Comparison of ENCODE assay signal across 7 mouse cellular contexts in the genomic region with DNA sequence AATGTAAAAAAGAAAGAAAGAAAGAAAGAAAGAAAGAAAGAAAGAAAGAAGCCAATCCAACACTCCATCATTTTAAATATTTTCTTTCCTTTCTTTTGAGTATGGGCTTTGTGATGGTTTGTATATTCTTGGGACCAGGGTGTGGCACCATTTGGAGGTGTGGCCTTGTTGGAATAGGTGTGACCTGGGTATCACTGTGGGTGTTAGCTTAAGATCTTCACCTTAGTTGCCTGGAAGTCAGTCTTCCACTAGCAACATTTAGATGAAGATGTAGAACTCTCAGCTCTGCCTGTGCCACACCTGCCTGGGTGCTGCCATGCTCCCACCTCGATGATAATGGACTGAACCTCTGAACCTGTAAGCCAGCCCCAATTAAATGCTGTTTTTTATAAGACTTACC. TPM values are rescaled to one million over a fixed set of nuclear protein-coding genes. Genes with fewer than 3 reads are reported as not detected.
DNase-seq lines count a peak whose midpoint lies in the region; ATAC-seq and TF ChIP-seq lines count a peak whose summit lies in the region.
"Not testable (repeated sequence)": the region's sequence is repeated elsewhere in the genome, so short reads cannot be mapped to it uniquely, and the experiment has no call there.

No protein-coding gene starts in this region.

- not testable (repeated sequence) for H3K4me2 ChIP-seq in intestine, embryonic 14.5 days (ENCODE audit: low read length)

- H3K27me3 ChIP-seq in E14TG2a.4 (ENCODE audit: insufficient read depth, low read length); ES-Bruce4 (ENCODE audit: control insufficient read depth, insufficient read depth, low read length, poor library complexity, severe bottlenecking); intestine, embryonic 14.5 days (replicated peaks; ENCODE audit: control insufficient read depth, insufficient read depth, low read length): not testable (repeated sequence)

- ATAC-seq in intestine, embryonic 14.5 days (replicated peaks; ENCODE audit: low FRiP score, low TSS enrichment, low read depth) = not testable (repeated sequence)

- TF ChIP-seq EP300 in ES-Bruce4 (IDR thresholded peaks at IDR 0.05; ENCODE audit: insufficient read depth, low read depth, low read length) = not testable (repeated sequence)

- not testable (repeated sequence) for TF ChIP-seq CTCF in E14TG2a.4 (conservative IDR thresholded peaks at IDR 0.05; ENCODE audit: low read length); ES-Bruce4 (IDR thresholded peaks at IDR 0.05; ENCODE audit: low read depth, low read length)

- WGBS in intestine, embryonic 14.5 days = 100% methylated on average over 1 of the region's 1 CpGs

- not testable (repeated sequence) for H3K9me3 ChIP-seq in E14TG2a.4 (ENCODE audit: low read length); ES-Bruce4 (replicated peaks; ENCODE audit: control insufficient read depth, insufficient read depth, low read length, poor library complexity, severe bottlenecking); ES-E14 (ENCODE audit: control insufficient read depth, insufficient read depth, low read depth, low read length); intestine, embryonic 14.5 days (ENCODE audit: control insufficient read depth, low read length)

- H3K9ac ChIP-seq in ES-Bruce4 (ENCODE audit: low read depth, poor library complexity, severe bottlenecking); ES-E14 (ENCODE audit: insufficient read depth, low read depth, low read length, poor library complexity, severe bottlenecking); intestine, embryonic 14.5 days (ENCODE audit: low read length): not testable (repeated sequence)

- not testable (repeated sequence) for TF ChIP-seq POLR2A in ES-Bruce4 (IDR thresholded peaks at IDR 0.05; ENCODE audit: insufficient read depth, low read length)

- peak overlapping the region; percentile 57; the same call in 1 of the 2 replicates for H3K27ac ChIP-seq in ES-Bruce4 (ENCODE audit: insufficient read depth, low read length)
- peak overlapping the region; percentile 77 for H3K27ac ChIP-seq in ES-E14 (ENCODE audit: insufficient read depth, low read depth, low read length, poor library complexity, severe bottlenecking)
- not testable (repeated sequence) for H3K27ac ChIP-seq in intestine, embryonic 14.5 days (ENCODE audit: low read depth)

- H3K4me1 ChIP-seq in E14TG2a.4 (replicated peaks; ENCODE audit: low read depth, low read length) (peaks cover 84% of the 10 kb centered on the region), ES-E14 (ENCODE audit: control insufficient read depth in 2 of 2, insufficient read depth in 2 of 2, low read length in 2 of 2, poor library complexity in 1 of 2) (peaks cover 2 to 25% of the 10 kb centered on the region in 2 experiments)
- H3K4me1 ChIP-seq in ES-Bruce4 (ENCODE audit: control insufficient read depth, insufficient read depth, low read length); intestine, embryonic 14.5 days (replicated peaks; ENCODE audit: control insufficient read depth, insufficient read depth, low read length): not testable (repeated sequence)

- DNase-seq in ES-CJ7 (ENCODE audit: low read depth, low spot score) = peak; percentile 87
- DNase-seq in ES-E14 (ENCODE audit: low read depth, low spot score) = not testable (repeated sequence)
- DNase-seq in R1 (ENCODE audit: low read depth, low spot score) = peak; percentile 72
- peak; percentile 70 for DNase-seq in ZHBTc4 (ENCODE audit: low read depth, low spot score)
- DNase-seq in intestine, embryonic 14.5 days (ENCODE audit: low spot score) = peak; percentile 13

- in situ Hi-C loops in ES-E14 (cut with MboI; ENCODE audit: low sequenced_read_pairs in 2 of 2, unreplicated experiment in 2 of 2) = not testable (repeated sequence)

- H3K4me3 ChIP-seq in E14TG2a.4 (replicated peaks; ENCODE audit: low read length) (peak overlapping the region; percentile 71), ES-E14 (ENCODE audit: insufficient read depth in 1 of 2, low read depth in 1 of 2, low read length in 2 of 2, poor library complexity in 1 of 2, severe bottlenecking in 1 of 2) (peak overlapping the region; percentile 10 to 47; a peak in 3 of 4 replicates)
- H3K4me3 ChIP-seq in ES-Bruce4 (ENCODE audit: low read depth, low read length); intestine, embryonic 14.5 days (ENCODE audit: low read depth, low read length): not testable (repeated sequence)

- H3K36me3 ChIP-seq in E14TG2a.4 (ENCODE audit: insufficient read depth, low read length) = peaks cover 18% of the 10 kb centered on the region
- not testable (repeated sequence) for H3K36me3 ChIP-seq in ES-Bruce4 (ENCODE audit: control insufficient read depth, insufficient read depth, low read length, poor library complexity, severe bottlenecking); ES-E14 (ENCODE audit: control insufficient read depth, insufficient read depth, low read length, poor library complexity, severe bottlenecking)
- peaks cover 14% of the 10 kb centered on the region for H3K36me3 ChIP-seq in intestine, embryonic 14.5 days (ENCODE audit: control insufficient read depth, insufficient read depth, low read length)

RNA-seq across cellular contexts. Expression of a gene that starts 7.1 kb away (rescaled TPM):
- 72.9 and 85.4 TPM in 2 replicates for polyA plus RNA-seq in ES-Bruce4 (2011; ENCODE audit: insufficient read depth, insufficient read length, low read depth, missing spikeins)
- 45.0 and 51.7 TPM in 2 replicates for total RNA-seq in ES-E14 (2012; rRNA removed)
- polyA plus RNA-seq in intestine, embryonic 14.5 days (2014; fragmentation: Nextera tagmentation; extraction: Ambion mirVana) = 40.3 and 44.2 TPM in 2 replicates

RNA-seq across cellular contexts. Expression of a gene that starts 36.0 kb away (rescaled TPM):
- polyA plus RNA-seq in ES-Bruce4 (2011; ENCODE audit: insufficient read depth, insufficient read length, low read depth, missing spikeins) = 8.6 and 10.1 TPM in 2 replicates
- total RNA-seq in ES-E14 (2012; rRNA removed) = 4.3 and 6.8 TPM in 2 replicates
- 1.6 and 2.1 TPM in 2 replicates for polyA plus RNA-seq in intestine, embryonic 14.5 days (2014; fragmentation: Nextera tagmentation; extraction: Ambion mirVana)

RNA-seq across cellular contexts. Expression of a gene that starts 52.7 kb away (rescaled TPM):
- 19.9 and 22.5 TPM in 2 replicates for polyA plus RNA-seq in ES-Bruce4 (2011; ENCODE audit: insufficient read depth, insufficient read length, low read depth, missing spikeins)
- total RNA-seq in ES-E14 (2012; rRNA removed) = 6.5 and 8.4 TPM in 2 replicates
- polyA plus RNA-seq in intestine, embryonic 14.5 days (2014; fragmentation: Nextera tagmentation; extraction: Ambion mirVana) = 11.4 and 13.1 TPM in 2 replicates
